Mouse (Mus musculus): ENCODE measurements around the gene Mgat4a. TPM values are rescaled to one million over a fixed set of nuclear protein-coding genes. Genes with fewer than 3 reads are reported as not detected.

Mgat4a gene
- total and polyA plus RNA-seq, 3 experiments, result 22.3 to 23.2 (median 22.9) TPM

DNA sequence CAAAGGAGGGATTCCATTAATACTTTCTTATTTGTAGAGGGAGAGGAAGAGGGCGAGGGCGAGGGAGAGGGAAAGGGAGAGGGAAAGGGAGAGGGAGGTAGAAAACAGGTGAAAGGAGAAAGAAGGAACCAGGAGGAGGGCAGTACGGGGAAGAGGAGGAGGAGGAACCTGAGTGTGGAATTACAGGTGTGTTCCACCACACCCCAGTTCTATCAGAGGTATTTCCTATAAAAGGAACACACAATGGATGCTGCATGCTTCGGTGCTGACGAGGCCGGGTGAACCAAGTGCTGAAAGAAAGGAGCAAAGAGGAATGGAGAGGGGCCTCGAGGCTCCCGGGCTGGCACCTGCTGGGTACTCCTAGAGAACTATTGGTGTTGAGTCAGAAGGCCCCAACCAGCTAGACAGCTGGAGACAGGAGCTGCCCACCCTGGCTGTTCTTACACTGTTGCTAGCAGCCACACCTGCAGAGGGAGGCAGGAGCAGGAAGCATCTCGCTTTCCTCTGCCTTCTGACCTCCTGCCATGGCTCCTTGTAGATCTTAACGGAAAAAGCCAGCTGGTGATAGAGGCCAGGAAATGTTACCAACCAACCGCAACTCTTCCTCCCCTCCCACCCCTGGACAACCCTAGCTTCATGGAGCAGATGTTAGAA lies 5.7 kb upstream of the Mgat4a start:
- in situ Hi-C loops (cut with MboI; ENCODE audit: low pct_ligation_motif_present, low pct_unique_long_range_greater_than_20kb, low sequenced_read_pairs) (no loop called here), dilution Hi-C loops (cut with MboI; ENCODE audit: extremely low pct_ligation_motif_present, extremely low pct_unique_long_range_greater_than_20kb, low sequenced_read_pairs) (no loop called here)
- no peak overlapping the region for H3K4me2 ChIP-seq (ENCODE audit: insufficient read depth, low read depth, poor library complexity, severe bottlenecking)

DNA sequence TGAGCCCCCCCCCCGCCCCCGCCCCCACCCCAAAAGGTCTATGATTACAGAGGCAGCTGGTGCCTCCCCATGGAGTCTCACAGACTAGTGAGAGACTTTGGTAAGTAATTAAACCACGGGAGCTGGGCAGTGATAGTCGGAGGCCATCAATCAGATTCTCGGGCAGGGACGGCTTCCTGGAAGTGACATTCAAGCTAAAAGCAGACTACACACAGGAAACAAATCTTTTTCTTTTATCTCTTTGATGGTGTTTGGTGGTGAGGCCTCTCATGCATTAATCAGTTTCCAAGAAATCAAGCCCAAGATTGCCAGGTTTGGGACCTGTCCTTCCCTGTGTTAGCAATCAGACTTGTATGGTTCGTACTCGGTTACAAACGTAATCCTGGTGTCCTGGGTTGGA lies 3.4 kb upstream of the Mgat4a start:
- no peak overlapping the region for H3K27ac ChIP-seq (ENCODE audit: insufficient read depth, low read depth)
- in situ Hi-C loops (cut with MboI; ENCODE audit: low pct_ligation_motif_present, low pct_unique_long_range_greater_than_20kb, low sequenced_read_pairs), result loop anchor here (5.0 kb wide), 1 partner anchor 88 kb away; no protein-coding TSS in a partner anchor
- peaks cover 8% of the 10 kb centered on the region for H3K79me2 ChIP-seq (replicated peaks; ENCODE audit: control insufficient read depth, extremely low read depth, insufficient read depth, poor library complexity, severe bottlenecking)
- DNase-seq (ENCODE audit: extremely low read depth), result no peak
- H3K4me3 ChIP-seq (replicated peaks in 1 of 3; ENCODE audit: low read depth in 2 of 3, low read length in 2 of 3, poor library complexity in 1 of 3), result no peak overlapping the region
- no peaks in the 10 kb centered on the region for H3K9me3 ChIP-seq (replicated peaks; ENCODE audit: low read length)
- peaks cover 4 to 27% of the 10 kb centered on the region in 2 experiments; a peak in 3 of 4 replicates for H3K4me1 ChIP-seq (ENCODE audit: control insufficient read depth in 1 of 2, insufficient read depth in 2 of 2)
- peaks cover 7% of the 10 kb centered on the region for H3K27me3 ChIP-seq (replicated peaks)
- H3K4me2 ChIP-seq (ENCODE audit: insufficient read depth, low read depth, poor library complexity, severe bottlenecking), result no peak overlapping the region
- TF ChIP-seq IRF4 (IDR thresholded peaks at IDR 0.05; ENCODE audit: low read depth, low read length) (no peak), CHD1 (IDR thresholded peaks at IDR 0.05; ENCODE audit: low read depth, low read length) (no peak), NRF1 (IDR thresholded peaks at IDR 0.05; ENCODE audit: low read depth, low read length) (no peak), POLR2A (IDR thresholded peaks at IDR 0.05; ENCODE audit: low read depth, low read length) (no peak), RCOR1 (conservative IDR thresholded peaks at IDR 0.05; ENCODE audit: low read depth, low read length) (no peak), PAX5 (IDR thresholded peaks at IDR 0.05; ENCODE audit: low read length) (no peak), ZNF384 (IDR thresholded peaks at IDR 0.05; ENCODE audit: low read depth, low read length) (no peak), SIN3A (IDR thresholded peaks at IDR 0.05; ENCODE audit: low read length) (no peak), ZMIZ1 (IDR thresholded peaks at IDR 0.05; ENCODE audit: low read depth, low read length) (no peak), MEF2A (IDR thresholded peaks at IDR 0.05; ENCODE audit: borderline replicate concordance, low read depth, low read length) (no peak), MYC (IDR thresholded peaks at IDR 0.05; ENCODE audit: low read depth, low read length) (no peak), CTCF (conservative IDR thresholded peaks at IDR 0.05 in 1 of 2, IDR thresholded peaks at IDR 0.05 in 1 of 2; ENCODE audit: low read depth in 2 of 2, low read length in 2 of 2) (no peak), USF2 (conservative IDR thresholded peaks at IDR 0.05; ENCODE audit: low read depth, low read length) (no peak), USF1 (IDR thresholded peaks at IDR 0.05; ENCODE audit: low read depth, low read length) (no peak), UBTF (IDR thresholded peaks at IDR 0.05; ENCODE audit: low read depth, low read length) (no peak), MAZ (IDR thresholded peaks at IDR 0.05; ENCODE audit: low read depth, low read length) (no peak), TCF12 (IDR thresholded peaks at IDR 0.05; ENCODE audit: low read depth, low read length) (no peak), ELF1 (IDR thresholded peaks at IDR 0.05; ENCODE audit: low read depth, low read length) (no peak), ZC3H11A (IDR thresholded peaks at IDR 0.05; ENCODE audit: low read depth, low read length) (no peak), MAFK (IDR thresholded peaks at IDR 0.05; ENCODE audit: insufficient replicate concordance, low read length) (no peak)
- dilution Hi-C loops (cut with MboI; ENCODE audit: extremely low pct_ligation_motif_present, extremely low pct_unique_long_range_greater_than_20kb, low sequenced_read_pairs), result no loop called here
- no peak overlapping the region for H3K9ac ChIP-seq (ENCODE audit: insufficient read depth, low read depth)
- H3K36me3 ChIP-seq (replicated peaks in 1 of 2; ENCODE audit: control insufficient read depth in 1 of 2, insufficient read depth in 1 of 2, low read length in 1 of 2), result no peaks in the 10 kb centered on the region

More for the DNA sequence above, 5.7 kb upstream of the Mgat4a start:
- Histone ChIP-seq H3K27me3 (replicated peaks) (peaks cover 7% of the 10 kb centered on the region), H3K4me1 (ENCODE audit: control insufficient read depth in 1 of 2, insufficient read depth in 2 of 2) (peaks cover 9 to 23% of the 10 kb centered on the region in 2 experiments), H3K36me3 (replicated peaks in 1 of 2; ENCODE audit: control insufficient read depth in 1 of 2, insufficient read depth in 1 of 2, low read length in 1 of 2) (no peaks in the 10 kb centered on the region), H3K27ac (ENCODE audit: insufficient read depth, low read depth) (no peak overlapping the region), H3K4me3 (replicated peaks in 1 of 3; ENCODE audit: low read depth in 2 of 3, low read length in 2 of 3, poor library complexity in 1 of 3) (no peak overlapping the region), H3K79me2 (replicated peaks; ENCODE audit: control insufficient read depth, extremely low read depth, insufficient read depth, poor library complexity, severe bottlenecking) (no peaks in the 10 kb centered on the region), H3K9ac (ENCODE audit: insufficient read depth, low read depth) (no peak overlapping the region), H3K9me3 (replicated peaks; ENCODE audit: low read length) (no peaks in the 10 kb centered on the region)
- DNase-seq (ENCODE audit: extremely low read depth), result no peak
- TF ChIP-seq ZMIZ1 (IDR thresholded peaks at IDR 0.05; ENCODE audit: low read depth, low read length), result no peak
- no peak for TF ChIP-seq JUN (IDR thresholded peaks at IDR 0.05; ENCODE audit: insufficient read depth, low read depth, low read length)
- no peak for TF ChIP-seq ZNF384 (IDR thresholded peaks at IDR 0.05; ENCODE audit: low read depth, low read length)
- no peak for TF ChIP-seq CTCF (conservative IDR thresholded peaks at IDR 0.05 in 1 of 2, IDR thresholded peaks at IDR 0.05 in 1 of 2; ENCODE audit: low read depth in 2 of 2, low read length in 2 of 2)
- no peak for TF ChIP-seq MAFK (IDR thresholded peaks at IDR 0.05; ENCODE audit: insufficient replicate concordance, low read length)
- no peak for TF ChIP-seq ZC3H11A (IDR thresholded peaks at IDR 0.05; ENCODE audit: low read depth, low read length)
- TF ChIP-seq ETS1 (conservative IDR thresholded peaks at IDR 0.05; ENCODE audit: low read depth, low read length), result no peak
- no peak for TF ChIP-seq GABPA (IDR thresholded peaks at IDR 0.05; ENCODE audit: insufficient replicate concordance, low read depth, low read length)
- no peak for TF ChIP-seq USF1 (IDR thresholded peaks at IDR 0.05; ENCODE audit: low read depth, low read length)
- no peak for TF ChIP-seq POLR2AphosphoS2 (IDR thresholded peaks at IDR 0.05; ENCODE audit: low read depth, low read length)
- no peak for TF ChIP-seq POLR2A (IDR thresholded peaks at IDR 0.05; ENCODE audit: low read depth, low read length)
- no peak for TF ChIP-seq MEF2A (IDR thresholded peaks at IDR 0.05; ENCODE audit: borderline replicate concordance, low read depth, low read length)
- TF ChIP-seq NELFE (IDR thresholded peaks at IDR 0.05; ENCODE audit: low read depth, low read length), result no peak
- no peak for TF ChIP-seq BHLHE40 (IDR thresholded peaks at IDR 0.05; ENCODE audit: low read depth, low read length)
